Mouse (Mus musculus): ENCODE results near the gene Akap11. TPM values are rescaled to one million over a fixed set of nuclear protein-coding genes. Genes with fewer than 3 reads are reported as not detected.

Gene Akap11
- polyA plus RNA-seq, 1 experiment from 2014 or later = 39.7 TPM

DNA sequence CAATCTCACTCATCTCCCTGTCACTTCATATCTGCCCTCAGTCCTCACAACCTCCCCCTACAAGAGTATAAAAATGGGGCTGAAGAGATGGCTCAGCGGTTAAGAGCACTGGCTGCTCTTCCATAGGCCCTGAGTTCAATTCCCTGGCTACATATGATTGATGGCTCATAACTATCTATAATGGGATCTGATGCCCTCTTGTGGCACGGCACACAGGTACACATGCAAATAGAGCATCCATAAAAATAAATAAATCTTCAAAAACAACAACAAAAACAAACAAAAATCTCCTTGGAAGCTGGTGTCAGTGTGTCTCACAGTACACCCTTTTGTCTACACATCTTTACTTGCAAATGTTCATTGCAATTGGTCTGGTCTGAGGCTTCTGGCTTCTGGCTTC lies 11.5 kb downstream of the Akap11 start:
- WGBS = 86% methylated on average over 2 of the region's 2 CpGs
- no peak overlapping the region for H3K4me3 ChIP-seq (ENCODE audit: low read depth, low read length)
- no peaks in the 10 kb centered on the region for H3K36me3 ChIP-seq (ENCODE audit: control insufficient read depth, insufficient read depth, low read length)
- H3K9me3 ChIP-seq (replicated peaks; ENCODE audit: control insufficient read depth, low read length, poor library complexity, severe bottlenecking) = no peaks in the 10 kb centered on the region
- no peaks in the 10 kb centered on the region for H3K27me3 ChIP-seq (ENCODE audit: control insufficient read depth, insufficient read depth, low read depth, low read length)
- H3K27ac ChIP-seq (ENCODE audit: low read length) = no peak overlapping the region
- H3K4me1 ChIP-seq (ENCODE audit: control insufficient read depth, insufficient read depth, low read length) = peaks cover 9% of the 10 kb centered on the region
- no peak overlapping the region for H3K9ac ChIP-seq (ENCODE audit: low read depth, low read length)
- H3K4me2 ChIP-seq (ENCODE audit: low read length) = no peak overlapping the region
- no peak for ATAC-seq

- no peak overlapping the region for H3K4me2 ChIP-seq (ENCODE audit: low read length)
- WGBS = 80% methylated on average over 8 of the region's 9 CpGs
- H3K9ac ChIP-seq (ENCODE audit: low read depth, low read length) = no peak overlapping the region
- no peak overlapping the region for H3K4me3 ChIP-seq (ENCODE audit: low read depth, low read length)
- H3K9me3 ChIP-seq (replicated peaks; ENCODE audit: control insufficient read depth, low read length, poor library complexity, severe bottlenecking) = no peaks in the 10 kb centered on the region
- no peaks in the 10 kb centered on the region for H3K27me3 ChIP-seq (ENCODE audit: control insufficient read depth, insufficient read depth, low read depth, low read length)
- H3K27ac ChIP-seq (ENCODE audit: low read length) = no peak overlapping the region
- peaks cover 40% of the 10 kb centered on the region for H3K36me3 ChIP-seq (ENCODE audit: control insufficient read depth, insufficient read depth, low read length)
- no peaks in the 10 kb centered on the region for H3K4me1 ChIP-seq (ENCODE audit: control insufficient read depth, insufficient read depth, low read length)
- peak; percentile 66; the same call in 1 of the 2 replicates for ATAC-seq
Measured at GRCm38 (mm10) chr14:78510713-78511112, 25.9 kb downstream of the Akap11 start.

DNA sequence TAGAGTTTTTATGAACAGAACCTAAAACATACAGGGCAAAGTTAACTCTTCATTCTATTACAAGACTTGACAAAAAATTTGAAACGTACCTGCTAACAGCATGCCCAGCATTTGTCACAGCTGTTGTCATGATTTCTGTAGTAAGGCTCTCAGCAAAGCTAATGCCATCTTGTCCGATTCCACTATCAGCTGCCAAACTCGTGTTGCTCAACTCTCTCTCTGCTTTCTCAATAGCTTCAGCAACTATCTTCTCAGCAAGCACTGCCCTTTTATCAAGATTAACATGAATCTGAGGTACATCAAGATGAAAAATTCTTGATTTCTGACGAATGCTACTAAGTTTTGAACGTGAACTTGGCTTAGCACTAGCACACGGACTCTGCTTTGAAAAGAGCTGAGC lies 26.8 kb downstream of the Akap11 start:
- H3K27ac ChIP-seq (ENCODE audit: low read length) = no peak overlapping the region
- H3K9ac ChIP-seq (ENCODE audit: low read depth, low read length) = no peak overlapping the region
- ATAC-seq = no peak
- H3K36me3 ChIP-seq (ENCODE audit: control insufficient read depth, insufficient read depth, low read length) = peaks cover 44% of the 10 kb centered on the region
- H3K4me3 ChIP-seq (ENCODE audit: low read depth, low read length) = no peak overlapping the region
- no peaks in the 10 kb centered on the region for H3K9me3 ChIP-seq (replicated peaks; ENCODE audit: control insufficient read depth, low read length, poor library complexity, severe bottlenecking)
- no peak overlapping the region for H3K4me2 ChIP-seq (ENCODE audit: low read length)
- H3K27me3 ChIP-seq (ENCODE audit: control insufficient read depth, insufficient read depth, low read depth, low read length) = no peaks in the 10 kb centered on the region
- no peaks in the 10 kb centered on the region for H3K4me1 ChIP-seq (ENCODE audit: control insufficient read depth, insufficient read depth, low read length)
- WGBS = 96% methylated on average over 6 of the region's 6 CpGs

DNA sequence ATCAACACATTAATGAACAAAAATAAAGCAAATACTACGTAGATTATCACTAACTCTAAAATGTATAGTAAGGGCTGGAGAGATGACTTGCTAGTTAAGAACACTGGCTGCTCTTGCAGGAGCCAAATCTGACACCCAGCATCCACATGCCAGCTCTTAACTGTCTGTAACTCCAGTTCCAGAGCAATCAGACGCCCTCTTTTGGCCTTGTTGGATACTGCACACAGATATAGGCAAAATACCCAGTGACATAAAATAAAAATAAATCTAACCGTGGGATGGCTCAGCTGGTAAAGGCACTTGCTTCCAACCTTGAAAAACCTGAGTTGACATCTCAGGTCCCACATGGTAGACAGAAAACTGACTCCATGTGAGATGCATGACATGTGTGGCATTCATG lies 36.0 kb downstream of the Akap11 start:
- 77% methylated on average over 3 of the region's 3 CpGs for WGBS
- Histone ChIP-seq H3K4me1 (ENCODE audit: control insufficient read depth, insufficient read depth, low read length) (no peaks in the 10 kb centered on the region), H3K27ac (ENCODE audit: low read length) (no peak overlapping the region), H3K4me2 (ENCODE audit: low read length) (no peak overlapping the region), H3K4me3 (ENCODE audit: low read depth, low read length) (no peak overlapping the region), H3K9ac (ENCODE audit: low read depth, low read length) (no peak overlapping the region), H3K36me3 (ENCODE audit: control insufficient read depth, insufficient read depth, low read length) (peaks cover 13% of the 10 kb centered on the region; the same call in 1 of the 2 replicates), H3K27me3 (ENCODE audit: control insufficient read depth, insufficient read depth, low read depth, low read length) (no peaks in the 10 kb centered on the region), H3K9me3 (replicated peaks; ENCODE audit: control insufficient read depth, low read length, poor library complexity, severe bottlenecking) (no peaks in the 10 kb centered on the region)
- no peak for ATAC-seq

DNA sequence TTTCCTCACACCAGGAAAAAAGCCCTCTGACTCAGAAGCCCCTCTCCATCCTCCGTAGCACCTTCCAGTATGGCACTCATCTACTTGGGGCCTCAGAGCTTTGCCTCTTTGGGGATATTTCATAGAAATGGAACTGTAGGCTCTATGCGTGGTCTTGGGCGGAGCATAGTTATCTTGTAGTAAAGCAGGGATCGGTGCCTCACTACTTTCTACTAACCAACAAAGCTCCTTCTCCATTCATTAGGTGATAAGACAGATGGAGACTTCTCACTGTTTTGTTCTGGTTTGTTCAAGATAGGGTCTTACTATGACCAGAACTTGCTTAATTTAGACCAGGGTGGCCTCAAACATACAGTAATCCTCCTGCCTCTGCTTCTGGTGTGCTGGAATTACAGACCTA lies 39.9 kb downstream of the Akap11 start:
- Histone ChIP-seq H3K27me3 (ENCODE audit: control insufficient read depth, insufficient read depth, low read depth, low read length) (no peaks in the 10 kb centered on the region), H3K36me3 (ENCODE audit: control insufficient read depth, insufficient read depth, low read length) (peaks cover 13% of the 10 kb centered on the region), H3K27ac (ENCODE audit: low read length) (no peak overlapping the region), H3K9me3 (replicated peaks; ENCODE audit: control insufficient read depth, low read length, poor library complexity, severe bottlenecking) (no peaks in the 10 kb centered on the region), H3K4me2 (ENCODE audit: low read length) (no peak overlapping the region), H3K4me3 (ENCODE audit: low read depth, low read length) (no peak overlapping the region), H3K4me1 (ENCODE audit: control insufficient read depth, insufficient read depth, low read length) (no peaks in the 10 kb centered on the region), H3K9ac (ENCODE audit: low read depth, low read length) (no peak overlapping the region)
- WGBS = 95% methylated on average over 4 of the region's 4 CpGs
- ATAC-seq = no peak

DNA sequence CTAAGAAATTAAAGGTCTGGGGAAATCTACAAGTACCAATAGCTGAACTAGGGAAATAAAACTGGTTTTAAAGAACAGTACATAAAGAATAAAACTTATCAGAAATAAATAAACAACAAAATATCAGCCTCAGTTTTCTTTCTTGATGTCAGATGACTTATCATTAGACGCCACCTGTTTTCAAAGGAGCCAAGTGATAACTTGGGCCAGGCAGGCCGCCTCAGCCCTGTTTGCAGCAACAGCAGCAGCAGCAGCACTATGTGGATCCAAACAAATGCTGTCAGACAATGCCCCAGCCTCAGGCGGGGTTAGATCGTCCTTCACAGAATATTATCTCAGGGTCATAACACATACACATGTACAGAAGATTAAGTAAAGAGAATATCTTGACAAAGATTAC lies 41.4 kb downstream of the Akap11 start:
- Histone ChIP-seq H3K4me3 (ENCODE audit: low read depth, low read length) (no peak overlapping the region), H3K27me3 (ENCODE audit: control insufficient read depth, insufficient read depth, low read depth, low read length) (no peaks in the 10 kb centered on the region), H3K9ac (ENCODE audit: low read depth, low read length) (no peak overlapping the region), H3K27ac (ENCODE audit: low read length) (no peak overlapping the region), H3K4me1 (ENCODE audit: control insufficient read depth, insufficient read depth, low read length) (no peaks in the 10 kb centered on the region), H3K36me3 (ENCODE audit: control insufficient read depth, insufficient read depth, low read length) (peaks cover 7% of the 10 kb centered on the region), H3K4me2 (ENCODE audit: low read length) (no peak overlapping the region), H3K9me3 (replicated peaks; ENCODE audit: control insufficient read depth, low read length, poor library complexity, severe bottlenecking) (no peaks in the 10 kb centered on the region)
- 82% methylated on average over 4 of the region's 4 CpGs for WGBS
- ATAC-seq = no peak

DNA sequence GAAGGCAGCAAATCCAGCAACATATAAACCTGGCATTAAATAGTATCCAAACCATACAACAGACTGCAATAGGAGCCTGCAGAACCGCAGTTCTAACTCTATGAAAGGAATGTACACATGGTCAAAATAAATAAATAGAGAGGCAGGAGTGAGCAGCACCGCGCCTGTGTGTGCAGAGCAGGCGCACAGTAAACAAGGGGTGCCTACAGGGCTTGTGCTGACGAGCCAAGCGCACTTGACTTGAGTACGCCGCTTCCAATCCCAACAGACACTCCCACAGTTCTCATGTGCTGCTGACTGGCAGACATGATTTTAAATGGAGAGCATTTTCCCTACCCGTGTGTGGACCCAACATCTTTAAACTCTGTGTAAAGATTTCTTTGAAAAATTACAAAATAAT lies 44.0 kb downstream of the Akap11 start:
- no peak for ATAC-seq
- no peaks in the 10 kb centered on the region for H3K4me1 ChIP-seq (ENCODE audit: control insufficient read depth, insufficient read depth, low read length)
- no peak overlapping the region for H3K4me2 ChIP-seq (ENCODE audit: low read length)
- no peaks in the 10 kb centered on the region for H3K9me3 ChIP-seq (replicated peaks; ENCODE audit: control insufficient read depth, low read length, poor library complexity, severe bottlenecking)
- no peak overlapping the region for H3K27ac ChIP-seq (ENCODE audit: low read length)
- 86% methylated on average over 9 of the region's 9 CpGs for WGBS
- peaks cover 7% of the 10 kb centered on the region for H3K36me3 ChIP-seq (ENCODE audit: control insufficient read depth, insufficient read depth, low read length)
- H3K27me3 ChIP-seq (ENCODE audit: control insufficient read depth, insufficient read depth, low read depth, low read length) = no peaks in the 10 kb centered on the region
- H3K4me3 ChIP-seq (ENCODE audit: low read depth, low read length) = no peak overlapping the region
- H3K9ac ChIP-seq (ENCODE audit: low read depth, low read length) = no peak overlapping the region

DNA sequence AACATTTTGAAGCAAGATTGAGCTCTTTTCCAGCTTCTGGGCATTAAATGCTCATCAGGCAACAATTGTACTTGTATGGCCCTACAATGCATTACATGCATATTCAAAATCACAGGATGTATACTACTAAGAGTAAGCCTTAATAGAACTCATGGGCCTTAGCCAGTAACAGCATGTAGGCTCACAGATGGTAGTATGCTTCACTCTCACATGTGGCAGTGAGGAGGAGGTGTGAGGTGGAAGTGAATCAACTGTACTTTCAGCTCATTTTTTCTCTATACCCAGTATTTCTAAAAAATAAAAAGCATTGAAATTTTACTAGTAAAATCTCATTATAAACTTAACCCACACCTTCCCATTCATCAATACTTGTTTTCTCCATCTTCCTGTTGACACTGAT lies 45.2 kb downstream of the Akap11 start:
- no peak for ATAC-seq
- H3K36me3 ChIP-seq (ENCODE audit: control insufficient read depth, insufficient read depth, low read length) = peaks cover 7% of the 10 kb centered on the region
- H3K4me1 ChIP-seq (ENCODE audit: control insufficient read depth, insufficient read depth, low read length) = no peaks in the 10 kb centered on the region

GRCm38 (mm10) chr14:78482385-78483231 lies 54.0 kb downstream of the Akap11 start:
- ATAC-seq = peak; percentile 96

More for the DNA sequence above, 45.2 kb downstream of the Akap11 start:
- Histone ChIP-seq H3K9me3 (replicated peaks; ENCODE audit: control insufficient read depth, low read length, poor library complexity, severe bottlenecking) (no peaks in the 10 kb centered on the region), H3K4me2 (ENCODE audit: low read length) (no peak overlapping the region), H3K27me3 (ENCODE audit: control insufficient read depth, insufficient read depth, low read depth, low read length) (no peaks in the 10 kb centered on the region), H3K4me3 (ENCODE audit: low read depth, low read length) (no peak overlapping the region), H3K27ac (ENCODE audit: low read length) (no peak overlapping the region), H3K9ac (ENCODE audit: low read depth, low read length) (no peak overlapping the region)

More at GRCm38 (mm10) chr14:78482385-78483231, 54.0 kb downstream of the Akap11 start:
- 18% methylated on average over 14 of the region's 14 CpGs for WGBS
- H3K4me3 ChIP-seq (ENCODE audit: low read depth, low read length) = no peak overlapping the region
- H3K9me3 ChIP-seq (replicated peaks; ENCODE audit: control insufficient read depth, low read length, poor library complexity, severe bottlenecking) = no peaks in the 10 kb centered on the region
- no peaks in the 10 kb centered on the region for H3K27me3 ChIP-seq (ENCODE audit: control insufficient read depth, insufficient read depth, low read depth, low read length)
- H3K4me1 ChIP-seq (ENCODE audit: control insufficient read depth, insufficient read depth, low read length) = 0 out of 2 replicates have a peak, but pooled peaks cover 4% of the 10 kb centered on the region
- H3K9ac ChIP-seq (ENCODE audit: low read depth, low read length) = 0 out of 2 replicates have a peak overlapping the region, but pooled peaks have one; percentile 41
- H3K36me3 ChIP-seq (ENCODE audit: control insufficient read depth, insufficient read depth, low read length) = no peaks in the 10 kb centered on the region
- peak overlapping the region; percentile 41 for H3K4me2 ChIP-seq (ENCODE audit: low read length)
- no peak overlapping the region for H3K27ac ChIP-seq (ENCODE audit: low read length)

Measured in midbrain, embryonic 16.5 days (tissue).